Mouse (Mus musculus): ENCODE data around the gene Golga4.

GRCm38 (mm10) chr9:118523738-118524137 is 17.7 kb downstream of the Golga4 start:
- TF ChIP-seq GATA1 (IDR thresholded peaks at IDR 0.05; ENCODE audit: borderline replicate concordance, low read length) (no peak), FLI1 (IDR thresholded peaks at IDR 0.05; ENCODE audit: low read length) (no peak)
